Mouse (Mus musculus): Measurements from ENCODE around the gene Gm8677.
"Not testable (repeated sequence)": the region's sequence is repeated elsewhere in the genome, so short reads cannot be mapped to it uniquely, and the experiment has no call there.

The Gm8677 gene

GRCm38 (mm10) chr7:22534787-22535186 lies at the start of gene Gm8677:
Gm8677 (minus strand) TSS chr7:22534887.
- in situ Hi-C loops (cut with MboI; ENCODE audit: unreplicated experiment in 2 of 2) = not testable (repeated sequence)

- in situ Hi-C loops (cut with MboI; ENCODE audit: unreplicated experiment in 2 of 2) = not testable (repeated sequence)
Measured at GRCm38 (mm10) chr7:22565243-22565642, 30.6 kb upstream of the Gm8677 start, which contains the start of gene Gm4201. Gm4201 (minus strand) TSS chr7:22565343.

- in situ Hi-C loops (cut with MboI; ENCODE audit: unreplicated experiment in 2 of 2) = not testable (repeated sequence)
Measured at GRCm38 (mm10) chr7:22522667-22523066, 12.0 kb downstream of the Gm8677 start, which contains the start of gene Vmn1r152. Vmn1r152 (plus strand) TSS chr7:22522967.

GRCm38 (mm10) chr7:22499578-22499977 lies 35.1 kb downstream of the Gm8677 start, which contains the start of gene Vmn1r151:
Vmn1r151 (minus strand) TSS chr7:22499678.
- in situ Hi-C loops (cut with MboI; ENCODE audit: unreplicated experiment in 2 of 2) = not testable (repeated sequence)

All from v-Abl transformed pro-B cells (cell line).